Mouse (Mus musculus): ENCODE measurements at regions not wholly inside any gene's neighbourhood (a gene's known extent, or its start where the extent isn't known, plus 50 kb on each side); places are given as distances from the start of the nearest gene placed in this dataset.

DNA sequence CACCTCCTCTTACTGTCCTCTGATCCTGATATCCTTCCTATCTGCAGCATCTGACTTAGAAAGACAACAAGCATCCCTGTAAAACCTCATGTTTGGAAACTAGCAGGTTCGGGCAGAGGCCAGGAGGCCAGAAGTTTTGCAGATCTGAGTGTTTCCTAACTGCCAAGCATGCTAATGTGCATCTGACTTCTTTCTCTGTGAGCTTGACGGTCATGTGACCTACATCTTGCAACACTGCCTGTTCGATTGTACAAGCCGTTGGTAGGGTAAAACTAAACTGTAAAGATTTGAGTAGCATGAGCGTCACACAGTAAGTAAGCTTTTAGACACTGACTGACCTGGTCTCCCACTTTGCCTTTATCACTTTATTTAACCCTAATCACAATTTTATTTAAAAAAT lies 52.2 kb upstream of the Fam241a start:
- H3K4me2 ChIP-seq (ENCODE audit: insufficient read depth, low read depth, poor library complexity, severe bottlenecking) = no peak overlapping the region; the same call in 1 of the 2 replicates
- H3K4me3 ChIP-seq (replicated peaks in 1 of 3; ENCODE audit: low read depth in 2 of 3, low read length in 2 of 3, poor library complexity in 1 of 3) = no peak overlapping the region
- H3K36me3 ChIP-seq (replicated peaks in 1 of 2; ENCODE audit: control insufficient read depth in 1 of 2, insufficient read depth in 1 of 2, low read length in 1 of 2) = no peaks in the 10 kb centered on the region
- no peaks in the 10 kb centered on the region for H3K27me3 ChIP-seq (replicated peaks)
- no peaks in the 10 kb centered on the region for H3K79me2 ChIP-seq (replicated peaks; ENCODE audit: control insufficient read depth, extremely low read depth, insufficient read depth, poor library complexity, severe bottlenecking)
- no peak overlapping the region for H3K9ac ChIP-seq (ENCODE audit: insufficient read depth, low read depth)
- peaks cover 5% of the 10 kb centered on the region for H3K9me3 ChIP-seq (replicated peaks; ENCODE audit: low read length)
- no peak for TF ChIP-seq GABPA (IDR thresholded peaks at IDR 0.05; ENCODE audit: insufficient replicate concordance, low read depth, low read length)
- no peak for TF ChIP-seq BHLHE40 (IDR thresholded peaks at IDR 0.05; ENCODE audit: low read depth, low read length)
- TF ChIP-seq USF1 (IDR thresholded peaks at IDR 0.05; ENCODE audit: low read depth, low read length) = peak; percentile 45
- DNase-seq (ENCODE audit: extremely low read depth) = no peak
- H3K27ac ChIP-seq (ENCODE audit: insufficient read depth, low read depth) = no peak overlapping the region
- in situ Hi-C loops (cut with MboI; ENCODE audit: low pct_ligation_motif_present, low pct_unique_long_range_greater_than_20kb, low sequenced_read_pairs) = loop anchor here (5.0 to 25.0 kb wide), 3 partner anchors 96 to 336 kb away; no protein-coding TSS in a partner anchor
- H3K4me1 ChIP-seq (ENCODE audit: control insufficient read depth in 1 of 2, insufficient read depth in 2 of 2) = 0 out of 4 replicates have a peak, but pooled peaks cover 0 to 3% of the 10 kb centered on the region in 2 experiments
- dilution Hi-C loops (cut with MboI; ENCODE audit: extremely low pct_ligation_motif_present, extremely low pct_unique_long_range_greater_than_20kb, low sequenced_read_pairs) = no loop called here
